Mouse (Mus musculus) heart, embryonic 14.5 days (tissue): ENCODE data around the gene Dner. TPM values are rescaled to one million over a fixed set of nuclear protein-coding genes. Genes with fewer than 3 reads are reported as not detected.

Experiments
- ATAC-seq: fragments of 200-750 bp; cut with Nextera tagmentation; 2 replicates; pipeline ENCODE4 v1.8.0; 2017; ENCODE audit warnings: low read depth, moderate TSS enrichment; ENCODE audit not compliant: insufficient number of reproducible peaks, insufficient read depth, low FRiP score
- H3K27ac ChIP-seq, 2 experiments: fragments of 200-500 bp in 1 of 2; fragments of 300-500 bp in 1 of 2; sonication (generic) in 1 of 2; replicated peaks in 1 of 2; 2 replicates each; pipeline ENCODE4 v1.5.1; 2012 to 2014; ENCODE audit warnings: low read depth in 2 of 2, low read length in 2 of 2, control low read depth in 1 of 2, mild to moderate bottlenecking in 1 of 2, mixed read lengths in 1 of 2; ENCODE audit not compliant: control insufficient read depth in 1 of 2, insufficient read depth in 1 of 2
- H3K27me3 ChIP-seq: fragments of 300-500 bp; sonication (generic); 2 replicates; pipeline ENCODE4 v1.6.1; 2014; ENCODE audit warnings: mild to moderate bottlenecking, low read length, control low read depth; ENCODE audit not compliant: control insufficient read depth, insufficient read depth
- H3K36me3 ChIP-seq: fragments of 300-500 bp; sonication (generic); 2 replicates; pipeline ENCODE4 v1.6.1; 2014; ENCODE audit warnings: mild to moderate bottlenecking, control low read depth, low read length, mixed read lengths; ENCODE audit not compliant: control insufficient read depth, insufficient read depth
- H3K4me1 ChIP-seq, 2 experiments: fragments of 200-500 bp in 1 of 2; fragments of 300-500 bp in 1 of 2; sonication (generic) in 1 of 2; 2 replicates each; pipeline ENCODE4 v1.6.1; 2012 to 2014; ENCODE audit warnings: low read length in 2 of 2, control low read depth in 1 of 2, mixed read lengths in 1 of 2; ENCODE audit not compliant: control insufficient read depth in 2 of 2, insufficient read depth in 2 of 2
- H3K4me2 ChIP-seq: fragments of 300-500 bp; sonication (generic); 2 replicates; pipeline ENCODE4 v1.6.1; 2014; ENCODE audit warnings: mild to moderate bottlenecking, low read length
- H3K4me3 ChIP-seq, 2 experiments: fragments of 200-500 bp in 1 of 2; fragments of 300-500 bp in 1 of 2; sonication (generic) in 1 of 2; 2 replicates each; pipeline ENCODE4 v1.5.1; 2012 to 2014; ENCODE audit warnings: low read length in 2 of 2, mild to moderate bottlenecking in 2 of 2, control low read depth in 1 of 2, low read depth in 1 of 2, moderate library complexity in 1 of 2; ENCODE audit not compliant: control insufficient read depth in 1 of 2, insufficient read depth in 1 of 2
- H3K9ac ChIP-seq: fragments of 300-500 bp; sonication (generic); 2 replicates; pipeline ENCODE4 v1.6.1; 2014; ENCODE audit warnings: mild to moderate bottlenecking, low read length
- H3K9me3 ChIP-seq: fragments of 300-500 bp; sonication (generic); 2 replicates; pipeline ENCODE4 v1.6.1; 2016; ENCODE audit warnings: low read length, control low read depth; ENCODE audit not compliant: control insufficient read depth
- WGBS: fragments of 180-500 bp; shearing (Covaris S2); extraction: QIAGEN DNeasy Blood & Tissue Kit; methylation state at CpG from one replicate; pipeline ENCODE4 v1.1.7; 2014; 5-methylcytosine and 5-hydroxymethylcytosine counted together
- polyA plus RNA-seq: library from polyadenylated mRNA; unstranded; fragments of >200 nt; fragmentation: Nextera tagmentation; extraction: Ambion mirVana; gene quantifications from 2 replicates; pipeline ENCODE4 v1.2.1, GENCODE M21; 2014

Gene Dner
- polyA plus RNA-seq, 1 experiment from 2014 or later = 0.85 TPM

GRCm38 (mm10) chr1:84409514-84409913 is 286.5 kb downstream of the Dner start:
- WGBS = 65% methylated on average over 2 of the region's 2 CpGs
- no peak overlapping the region for H3K4me2 ChIP-seq
- no peak overlapping the region for H3K9ac ChIP-seq
- H3K36me3 ChIP-seq = no peaks in the 10 kb centered on the region
- ATAC-seq = no peak
- no peaks in the 10 kb centered on the region for H3K27me3 ChIP-seq
- H3K4me3 ChIP-seq = no peak overlapping the region
- H3K27ac ChIP-seq = no peak overlapping the region
- H3K4me1 ChIP-seq = peaks cover 4 to 9% of the 10 kb centered on the region in 2 experiments; a peak in 2 of 4 replicates
- no peaks in the 10 kb centered on the region for H3K9me3 ChIP-seq

GRCm38 (mm10) chr1:84408873-84409272 is 287.1 kb downstream of the Dner start:
- WGBS = 81% methylated on average over 2 of the region's 2 CpGs
- no peak overlapping the region for H3K27ac ChIP-seq
- no peaks in the 10 kb centered on the region for H3K27me3 ChIP-seq
- no peak overlapping the region for H3K4me3 ChIP-seq
- H3K36me3 ChIP-seq = no peaks in the 10 kb centered on the region
- no peak for ATAC-seq
- no peaks in the 10 kb centered on the region for H3K9me3 ChIP-seq
- H3K4me1 ChIP-seq = peaks cover 4 to 11% of the 10 kb centered on the region in 2 experiments; a peak in 3 of 4 replicates
- no peak overlapping the region for H3K4me2 ChIP-seq
- H3K9ac ChIP-seq = no peak overlapping the region

- Histone ChIP-seq H3K27ac (no peak overlapping the region), H3K9ac (no peak overlapping the region), H3K4me3 (no peak overlapping the region), H3K4me2 (no peak overlapping the region), H3K27me3 (no peaks in the 10 kb centered on the region), H3K36me3 (no peaks in the 10 kb centered on the region), H3K4me1 (peaks cover 4 to 11% of the 10 kb centered on the region in 2 experiments; a peak in 3 of 4 replicates), H3K9me3 (no peaks in the 10 kb centered on the region)
- no peak for ATAC-seq
- WGBS = 67% methylated on average over 4 of the region's 4 CpGs
Measured at GRCm38 (mm10) chr1:84406891-84407290, 289.1 kb downstream of the Dner start.

GRCm38 (mm10) chr1:84405551-84406290 is 290.3 kb downstream of the Dner start:
- no peaks in the 10 kb centered on the region for H3K27me3 ChIP-seq
- no peak overlapping the region for H3K4me2 ChIP-seq
- no peaks in the 10 kb centered on the region for H3K36me3 ChIP-seq
- no peaks in the 10 kb centered on the region for H3K9me3 ChIP-seq
- H3K9ac ChIP-seq = no peak overlapping the region
- no peak overlapping the region for H3K27ac ChIP-seq
- peaks cover 4 to 11% of the 10 kb centered on the region in 2 experiments; a peak in 3 of 4 replicates for H3K4me1 ChIP-seq
- ATAC-seq = no peak
- H3K4me3 ChIP-seq = no peak overlapping the region
- 78% methylated on average over 5 of the region's 5 CpGs for WGBS

- no peak overlapping the region for H3K4me2 ChIP-seq
- H3K9ac ChIP-seq = no peak overlapping the region
- peaks cover 4 to 11% of the 10 kb centered on the region in 2 experiments; a peak in 3 of 4 replicates for H3K4me1 ChIP-seq
- H3K9me3 ChIP-seq = no peaks in the 10 kb centered on the region
- no peak overlapping the region for H3K4me3 ChIP-seq
- H3K36me3 ChIP-seq = no peaks in the 10 kb centered on the region
- ATAC-seq = no peak
- WGBS = 23% methylated on average over 12 of the region's 12 CpGs
- no peak overlapping the region for H3K27ac ChIP-seq
- no peaks in the 10 kb centered on the region for H3K27me3 ChIP-seq
Measured at GRCm38 (mm10) chr1:84404880-84405279, 291.1 kb downstream of the Dner start.

GRCm38 (mm10) chr1:84402154-84402553 is 293.9 kb downstream of the Dner start:
- no peak for ATAC-seq
- no peaks in the 10 kb centered on the region for H3K36me3 ChIP-seq
- H3K4me1 ChIP-seq = peaks cover 4 to 11% of the 10 kb centered on the region in 2 experiments; a peak in 3 of 4 replicates
- H3K27me3 ChIP-seq = no peaks in the 10 kb centered on the region
- 64% methylated on average over 1 of the region's 1 CpGs for WGBS
- H3K4me3 ChIP-seq = no peak overlapping the region
- no peak overlapping the region for H3K9ac ChIP-seq
- no peaks in the 10 kb centered on the region for H3K9me3 ChIP-seq
- H3K4me2 ChIP-seq = no peak overlapping the region
- no peak overlapping the region for H3K27ac ChIP-seq

DNA sequence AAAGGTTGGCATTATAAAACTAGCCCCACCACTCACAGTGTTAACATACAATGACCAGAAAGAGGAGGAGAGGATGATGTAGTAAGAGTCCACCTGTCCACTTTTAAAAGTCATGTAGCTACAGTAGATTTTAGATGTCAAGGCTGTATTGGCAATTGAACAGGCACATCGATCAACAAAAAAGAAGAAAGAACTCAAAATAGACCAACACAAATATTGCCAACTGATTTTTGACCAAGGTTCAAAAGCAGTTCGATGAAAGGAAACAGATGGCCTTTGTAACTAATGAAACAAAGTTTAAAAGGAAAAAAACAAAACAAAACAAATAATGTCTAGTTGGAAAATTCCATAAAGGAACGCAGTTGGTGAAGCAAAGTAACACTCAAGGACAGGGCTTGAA is 296.4 kb downstream of the Dner start:
- 80% methylated on average over 3 of the region's 3 CpGs for WGBS
- no peak overlapping the region for H3K27ac ChIP-seq
- H3K36me3 ChIP-seq = no peaks in the 10 kb centered on the region
- peaks cover 1 to 4% of the 10 kb centered on the region in 2 experiments; a peak in 3 of 4 replicates for H3K4me1 ChIP-seq
- no peak overlapping the region for H3K9ac ChIP-seq
- no peak for ATAC-seq
- H3K9me3 ChIP-seq = no peaks in the 10 kb centered on the region
- no peaks in the 10 kb centered on the region for H3K27me3 ChIP-seq
- H3K4me2 ChIP-seq = no peak overlapping the region
- H3K4me3 ChIP-seq = no peak overlapping the region

DNA sequence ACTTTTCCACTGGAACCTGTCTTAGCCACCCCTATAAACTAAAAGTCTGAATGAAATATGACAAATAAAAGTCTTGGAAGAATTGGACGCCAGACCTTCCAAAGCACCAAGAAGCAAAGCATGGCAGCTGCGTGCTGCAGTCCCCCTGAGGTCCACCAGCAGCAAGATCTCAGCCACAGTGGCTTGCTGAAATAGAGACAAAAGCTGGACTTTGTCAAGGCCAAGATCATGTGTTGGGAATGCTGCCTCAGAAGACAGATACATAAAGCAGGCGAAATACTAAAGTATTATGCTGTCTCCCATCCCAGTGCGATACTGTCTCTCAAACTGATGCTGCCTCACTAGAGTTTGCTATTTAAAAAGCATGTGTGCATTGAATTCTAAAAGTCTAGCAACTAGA is 296.9 kb downstream of the Dner start:
- H3K27ac ChIP-seq = no peak overlapping the region
- no peak for ATAC-seq

More for the DNA sequence above, 296.9 kb downstream of the Dner start:
- Histone ChIP-seq H3K4me1 (no peaks in the 10 kb centered on the region), H3K36me3 (no peaks in the 10 kb centered on the region), H3K9me3 (no peaks in the 10 kb centered on the region), H3K4me2 (no peak overlapping the region), H3K27me3 (no peaks in the 10 kb centered on the region), H3K9ac (no peak overlapping the region), H3K4me3 (no peak overlapping the region)
- WGBS = 84% methylated on average over 4 of the region's 4 CpGs
